Mouse (Mus musculus) E14TG2a.4 (cell line): ENCODE data around the gene Fam104a.
A peak's percentile ranks its signal among the peaks of the same experiment; 100 is the strongest.

Source experiments
- H3K27me3 ChIP-seq: 2 replicates; pipeline ENCODE4 v1.6.1; 2014; ENCODE audit warnings: low read length, control low read depth; ENCODE audit not compliant: insufficient read depth
- H3K36me3 ChIP-seq: 2 replicates; pipeline ENCODE4 v1.6.1; 2014; ENCODE audit warnings: low read length, control low read depth; ENCODE audit not compliant: insufficient read depth
- H3K4me1 ChIP-seq: replicated peaks from 2 replicates; pipeline ENCODE4 v1.6.1; 2014; ENCODE audit warnings: low read depth, low read length, control low read depth
- H3K4me3 ChIP-seq: replicated peaks from 2 replicates; pipeline ENCODE4 v1.5.1; 2014; ENCODE audit warnings: mild to moderate bottlenecking, low read length
- H3K9me3 ChIP-seq: 2 replicates; pipeline ENCODE4 v1.6.1; 2014; ENCODE audit warnings: low read length, control low read depth
- CTCF ChIP-seq: conservative IDR thresholded peaks from 2 replicates; pipeline ENCODE4 v1.5.1; 2014; ENCODE audit warnings: low read length
- NANOG ChIP-seq: IDR thresholded peaks from 2 replicates; pipeline ENCODE4 v1.6.1; 2014; ENCODE audit warnings: borderline replicate concordance, low read length, mixed read lengths
- POU5F1 ChIP-seq: IDR thresholded peaks from 2 replicates; pipeline ENCODE4 v1.6.1; 2014; ENCODE audit warnings: low read length, borderline replicate concordance

Gene Fam104a

GRCm38 (mm10) chr11:113690506-113690905 is 6.6 kb upstream of the Fam104a start:
- no peak overlapping the region for H3K4me3 ChIP-seq
- TF ChIP-seq NANOG = no peak
- TF ChIP-seq POU5F1 = no peak
- TF ChIP-seq CTCF = no peak
- H3K27me3 ChIP-seq = no peaks in the 10 kb centered on the region
- peaks cover 95% of the 10 kb centered on the region for H3K4me1 ChIP-seq
- no peaks in the 10 kb centered on the region for H3K9me3 ChIP-seq
- peaks cover 84% of the 10 kb centered on the region for H3K36me3 ChIP-seq

GRCm38 (mm10) chr11:113687031-113687430 is 3.1 kb upstream of the Fam104a start:
- H3K4me1 ChIP-seq = peaks cover 80% of the 10 kb centered on the region
- peaks cover 49% of the 10 kb centered on the region for H3K36me3 ChIP-seq
- no peaks in the 10 kb centered on the region for H3K9me3 ChIP-seq
- peak overlapping the region; percentile 23; the same call in 1 of the 2 replicates for H3K4me3 ChIP-seq
- H3K27me3 ChIP-seq = no peaks in the 10 kb centered on the region
- TF ChIP-seq POU5F1 (no peak), CTCF (no peak), NANOG (no peak)

- Histone ChIP-seq H3K4me3 (peak overlapping the region; percentile 98), H3K4me1 (peaks cover 80% of the 10 kb centered on the region), H3K27me3 (no peaks in the 10 kb centered on the region), H3K9me3 (no peaks in the 10 kb centered on the region), H3K36me3 (peaks cover 29% of the 10 kb centered on the region)
- TF ChIP-seq CTCF = no peak
- TF ChIP-seq POU5F1 = no peak
- no peak for TF ChIP-seq NANOG
Measured at GRCm38 (mm10) chr11:113684707-113685426, 912 bp upstream of the Fam104a start.

- TF ChIP-seq POU5F1 (no peak), CTCF (no peak), NANOG (no peak)
- no peaks in the 10 kb centered on the region for H3K9me3 ChIP-seq
- H3K36me3 ChIP-seq = peaks cover 17% of the 10 kb centered on the region
- H3K4me1 ChIP-seq = peaks cover 78% of the 10 kb centered on the region
- H3K27me3 ChIP-seq = no peaks in the 10 kb centered on the region
- peak overlapping the region; percentile 98 for H3K4me3 ChIP-seq
Measured at GRCm38 (mm10) chr11:113683627-113683956, 363 bp downstream of the Fam104a start.

GRCm38 (mm10) chr11:113682897-113683626 is 893 bp downstream of the Fam104a start:
- peak overlapping the region; percentile 98 for H3K4me3 ChIP-seq
- H3K4me1 ChIP-seq = peaks cover 78% of the 10 kb centered on the region
- TF ChIP-seq NANOG (no peak), CTCF (no peak), POU5F1 (no peak)
- H3K27me3 ChIP-seq = no peaks in the 10 kb centered on the region
- H3K9me3 ChIP-seq = no peaks in the 10 kb centered on the region
- peaks cover 17% of the 10 kb centered on the region for H3K36me3 ChIP-seq

- no peak overlapping the region for H3K4me3 ChIP-seq
- TF ChIP-seq NANOG = no peak
- no peak for TF ChIP-seq POU5F1
- TF ChIP-seq CTCF = no peak
- no peaks in the 10 kb centered on the region for H3K9me3 ChIP-seq
- H3K4me1 ChIP-seq = peaks cover 78% of the 10 kb centered on the region
- peaks cover 21% of the 10 kb centered on the region for H3K36me3 ChIP-seq
- no peaks in the 10 kb centered on the region for H3K27me3 ChIP-seq
Measured at GRCm38 (mm10) chr11:113681979-113682378, 2.0 kb downstream of the Fam104a start.

- TF ChIP-seq POU5F1 = no peak
- TF ChIP-seq CTCF = no peak
- TF ChIP-seq NANOG = no peak
- Histone ChIP-seq H3K27me3 (no peaks in the 10 kb centered on the region), H3K36me3 (peaks cover 27% of the 10 kb centered on the region)
Measured at GRCm38 (mm10) chr11:113680954-113681353, 3.0 kb downstream of the Fam104a start.

GRCm38 (mm10) chr11:113678373-113678772 is 5.6 kb downstream of the Fam104a start:
- Histone ChIP-seq H3K27me3 (no peaks in the 10 kb centered on the region), H3K9me3 (no peaks in the 10 kb centered on the region), H3K4me3 (peak overlapping the region; percentile 20; the same call in 1 of the 2 replicates), H3K4me1 (peaks cover 78% of the 10 kb centered on the region), H3K36me3 (peaks cover 52% of the 10 kb centered on the region)
- no peak for TF ChIP-seq CTCF
- TF ChIP-seq NANOG = no peak

More at GRCm38 (mm10) chr11:113680954-113681353, 3.0 kb downstream of the Fam104a start:
- Histone ChIP-seq H3K4me1 (peaks cover 76% of the 10 kb centered on the region), H3K4me3 (no peak overlapping the region), H3K9me3 (no peaks in the 10 kb centered on the region)
